Mouse (Mus musculus) neural tube, embryonic 13.5 days (tissue): Measurements from ENCODE around the gene Zfp827. TPM values are rescaled to one million over a fixed set of nuclear protein-coding genes. Genes with fewer than 3 reads are reported as not detected.
A peak's percentile ranks its signal among the peaks of the same experiment; 100 is the strongest.

Source experiments
- ATAC-seq: fragments of 200-750 bp; cut with Nextera tagmentation; 2 replicates; pipeline ENCODE4 v1.8.0; 2017; ENCODE audit warnings: low read depth, mild to moderate bottlenecking, moderate TSS enrichment, moderate library complexity
- H3K27ac ChIP-seq: fragments of 300-500 bp; sonication (generic); replicated peaks from 2 replicates; pipeline ENCODE4 v1.5.1; 2015; ENCODE audit warnings: moderate library complexity, mild to moderate bottlenecking, inconsistent platforms
- H3K27me3 ChIP-seq: fragments of 300-500 bp; sonication (generic); 2 replicates; pipeline ENCODE4 v1.6.1; 2015; ENCODE audit warnings: mild to moderate bottlenecking, inconsistent platforms
- H3K36me3 ChIP-seq: fragments of 300-500 bp; sonication (generic); 2 replicates; pipeline ENCODE4 v1.6.1; 2015; ENCODE audit warnings: mild to moderate bottlenecking, inconsistent platforms
- H3K4me1 ChIP-seq: fragments of 300-500 bp; sonication (generic); replicated peaks from 2 replicates; pipeline ENCODE4 v1.6.1; 2015; ENCODE audit warnings: inconsistent platforms
- H3K4me2 ChIP-seq: fragments of 300-500 bp; sonication (generic); 2 replicates; pipeline ENCODE4 v1.6.1; 2015; ENCODE audit warnings: inconsistent platforms, mild to moderate bottlenecking, moderate library complexity
- H3K4me3 ChIP-seq: fragments of 300-500 bp; sonication (generic); 2 replicates; pipeline ENCODE4 v1.5.1; 2015; ENCODE audit warnings: mild to moderate bottlenecking, inconsistent platforms
- H3K9ac ChIP-seq: fragments of 300-500 bp; sonication (generic); 2 replicates; pipeline ENCODE4 v1.6.1; 2015; ENCODE audit warnings: moderate library complexity, mild to moderate bottlenecking, inconsistent platforms
- H3K9me3 ChIP-seq: fragments of 300-500 bp; sonication (generic); 2 replicates; pipeline ENCODE4 v1.6.1; 2016; ENCODE audit warnings: inconsistent platforms
- WGBS: fragments of 180-500 bp; shearing (Covaris S2); methylation state at CpG from one replicate; pipeline ENCODE4 v1.1.7; 2015; 5-methylcytosine and 5-hydroxymethylcytosine counted together
- polyA plus RNA-seq: library from polyadenylated mRNA; unstranded; fragments of >200 nt; fragmentation: Nextera tagmentation; extraction: Ambion mirVana; gene quantifications from 2 replicates; pipeline ENCODE4 v1.2.1, GENCODE M21; 2015

Zfp827 gene
- polyA plus RNA-seq, 1 experiment from 2014 or later: 11.0 TPM

DNA sequence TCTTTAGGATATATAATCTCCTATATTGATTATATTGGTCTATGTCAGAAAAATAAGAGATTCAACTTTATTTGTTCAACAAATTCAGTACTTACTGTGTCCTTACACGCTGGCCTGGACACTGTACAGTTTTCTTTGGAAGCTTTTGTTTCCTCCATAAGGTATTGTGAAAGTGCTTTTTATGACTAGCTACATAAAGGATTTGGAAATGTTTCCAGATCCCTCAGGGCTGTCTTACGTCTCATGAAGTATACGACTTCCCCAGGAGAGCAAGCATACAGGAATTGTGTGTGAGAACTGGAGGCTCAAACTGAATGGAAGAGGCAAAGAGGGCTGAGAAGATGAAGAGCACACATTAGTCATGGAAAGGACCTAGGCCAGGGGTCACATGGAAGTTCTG, 45.1 kb downstream of the Zfp827 start:
- Histone ChIP-seq H3K4me1 (peaks cover 36% of the 10 kb centered on the region), H3K9ac (no peak overlapping the region), H3K9me3 (no peaks in the 10 kb centered on the region), H3K27me3 (no peaks in the 10 kb centered on the region), H3K4me2 (no peak overlapping the region), H3K36me3 (peaks cover 65% of the 10 kb centered on the region), H3K4me3 (no peak overlapping the region), H3K27ac (no peak overlapping the region)
- 51% methylated on average over 3 of the region's 3 CpGs for WGBS
- ATAC-seq: no peak

GRCm38 (mm10) chr8:79074986-79075385, 46.7 kb downstream of the Zfp827 start:
- Histone ChIP-seq H3K36me3 (peaks cover 56% of the 10 kb centered on the region), H3K4me3 (no peak overlapping the region), H3K9me3 (no peaks in the 10 kb centered on the region), H3K27me3 (no peaks in the 10 kb centered on the region), H3K4me2 (no peak overlapping the region), H3K9ac (no peak overlapping the region), H3K27ac (no peak overlapping the region), H3K4me1 (peaks cover 46% of the 10 kb centered on the region)
- 88% methylated on average over 9 of the region's 9 CpGs for WGBS
- ATAC-seq: no peak

DNA sequence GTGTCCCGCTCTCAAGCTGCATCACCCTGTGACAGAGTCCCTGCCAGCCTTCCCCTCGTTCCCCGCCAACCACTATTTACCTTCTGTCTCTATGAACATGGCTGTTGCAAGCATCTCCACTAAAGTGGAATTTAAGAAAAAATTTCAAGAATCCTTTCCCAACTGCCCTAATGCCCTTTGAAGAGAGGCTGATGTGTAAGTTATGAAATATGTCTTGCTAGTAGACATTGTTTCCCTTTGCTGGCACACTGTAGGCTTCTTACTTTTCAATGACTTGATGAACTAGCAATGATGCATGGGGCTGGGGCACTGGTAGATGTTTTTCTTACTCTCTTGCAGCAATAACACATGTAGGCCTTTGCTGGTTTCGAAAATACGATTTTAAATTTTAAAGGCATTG, 49.0 kb downstream of the Zfp827 start:
- H3K4me1 ChIP-seq: peaks cover 56% of the 10 kb centered on the region
- H3K4me3 ChIP-seq: no peak overlapping the region
- peaks cover 39% of the 10 kb centered on the region for H3K36me3 ChIP-seq
- H3K4me2 ChIP-seq: no peak overlapping the region
- no peaks in the 10 kb centered on the region for H3K27me3 ChIP-seq
- no peak overlapping the region for H3K9ac ChIP-seq
- ATAC-seq: no peak
- peak overlapping the region; percentile 83; the same call in 1 of the 2 replicates for H3K27ac ChIP-seq
- no peaks in the 10 kb centered on the region for H3K9me3 ChIP-seq
- WGBS: 86% methylated on average over 5 of the region's 5 CpGs

DNA sequence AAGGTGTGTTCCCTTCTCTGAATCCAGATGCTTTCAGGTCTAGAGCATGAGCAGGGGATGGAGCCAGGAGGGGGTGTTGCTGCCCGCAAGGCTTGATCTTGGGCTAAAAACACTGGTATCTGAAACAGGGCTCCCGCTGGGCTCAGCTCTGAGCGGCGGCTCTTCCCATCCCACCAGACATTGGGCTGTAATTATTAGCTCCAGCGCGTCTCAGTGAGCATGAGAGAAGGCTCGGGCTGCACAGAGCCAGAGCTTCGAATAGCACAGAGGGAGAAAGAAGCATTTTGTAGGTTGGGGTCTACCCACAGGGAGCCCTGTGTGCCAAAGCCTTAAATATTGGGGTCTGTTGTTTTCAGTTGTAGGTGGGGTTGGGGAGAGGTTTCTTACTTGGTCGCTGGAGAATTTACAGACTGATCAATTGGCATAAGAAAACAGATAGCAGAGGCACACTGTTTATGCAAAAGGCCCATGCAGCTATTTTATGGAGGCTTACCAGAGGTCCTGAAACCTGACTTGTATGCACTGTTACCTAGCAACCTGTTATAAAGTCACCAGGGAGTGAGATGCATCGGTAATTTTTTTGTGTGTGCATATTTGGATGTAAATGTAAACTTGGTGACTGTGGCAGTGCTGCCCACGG, 50.4 kb downstream of the Zfp827 start:
- peak; percentile 60 for ATAC-seq
- Histone ChIP-seq H3K36me3 (peaks cover 35% of the 10 kb centered on the region), H3K4me1 (peaks cover 58% of the 10 kb centered on the region), H3K27ac (peak overlapping the region; percentile 83), H3K27me3 (no peaks in the 10 kb centered on the region), H3K4me2 (peak overlapping the region; percentile 29), H3K9me3 (no peaks in the 10 kb centered on the region), H3K4me3 (no peak overlapping the region), H3K9ac (peak overlapping the region; percentile 51)
- 9% methylated on average over 11 of the region's 11 CpGs for WGBS

DNA sequence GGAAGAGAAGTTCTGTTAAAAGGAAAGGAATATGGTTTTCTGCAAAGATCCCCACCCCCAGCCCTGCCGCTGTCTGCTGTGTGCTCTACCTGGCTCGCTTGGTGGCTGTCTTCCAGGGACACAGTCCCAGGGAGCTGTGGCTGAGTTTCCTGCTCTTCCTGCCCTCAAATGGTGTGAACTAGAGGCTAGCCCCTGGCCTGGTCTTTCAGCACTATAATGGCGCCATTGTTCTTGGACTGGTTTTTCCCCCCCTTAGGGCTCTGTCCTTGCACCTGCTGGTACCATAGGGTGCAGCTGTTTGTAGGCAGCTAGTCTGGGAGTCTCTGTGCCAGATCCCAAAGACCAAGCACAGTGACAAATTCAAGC, 50.9 kb downstream of the Zfp827 start:
- peaks cover 60% of the 10 kb centered on the region for H3K4me1 ChIP-seq
- H3K4me3 ChIP-seq: no peak overlapping the region
- peak overlapping the region; percentile 83 for H3K27ac ChIP-seq
- no peaks in the 10 kb centered on the region for H3K9me3 ChIP-seq
- H3K4me2 ChIP-seq: peak overlapping the region; percentile 29
- H3K27me3 ChIP-seq: no peaks in the 10 kb centered on the region
- H3K36me3 ChIP-seq: peaks cover 35% of the 10 kb centered on the region
- peak; percentile 62 for ATAC-seq
- WGBS: 45% methylated on average over 3 of the region's 3 CpGs
- 0 out of 2 replicates have a peak overlapping the region, but pooled peaks have one; percentile 23 for H3K9ac ChIP-seq

- H3K4me2 ChIP-seq: no peak overlapping the region
- H3K9me3 ChIP-seq: no peaks in the 10 kb centered on the region
- ATAC-seq: no peak
- peak overlapping the region; percentile 83 for H3K27ac ChIP-seq
- WGBS: 81% methylated on average over 6 of the region's 6 CpGs
- no peak overlapping the region for H3K9ac ChIP-seq
- H3K36me3 ChIP-seq: peaks cover 27% of the 10 kb centered on the region
- peaks cover 60% of the 10 kb centered on the region for H3K4me1 ChIP-seq
- no peak overlapping the region for H3K4me3 ChIP-seq
- H3K27me3 ChIP-seq: no peaks in the 10 kb centered on the region
Observed at GRCm38 (mm10) chr8:79080096-79080739, 52.0 kb downstream of the Zfp827 start.

DNA sequence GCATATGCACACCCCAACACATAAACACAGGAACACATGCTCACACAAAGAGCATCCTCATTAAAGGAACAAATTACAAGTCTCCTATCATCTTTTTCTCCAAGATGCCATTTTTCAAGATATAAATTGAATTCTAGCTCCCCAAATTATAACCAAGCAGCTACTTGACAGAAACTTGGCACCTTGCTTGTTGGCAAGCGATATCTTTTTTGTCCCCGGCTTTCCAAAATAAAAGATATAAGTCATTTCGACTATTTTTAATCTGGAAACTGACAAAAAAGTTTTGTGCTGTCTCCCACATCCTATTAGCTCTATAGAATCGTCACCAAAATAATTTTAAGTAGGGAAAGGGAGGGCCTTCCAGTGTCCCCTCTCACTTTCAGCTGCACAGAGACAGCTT, 53.1 kb downstream of the Zfp827 start:
- Histone ChIP-seq H3K9ac (no peak overlapping the region), H3K4me1 (peaks cover 60% of the 10 kb centered on the region), H3K27ac (peak overlapping the region; percentile 49; the same call in 1 of the 2 replicates), H3K4me2 (no peak overlapping the region), H3K36me3 (peaks cover 17% of the 10 kb centered on the region), H3K4me3 (no peak overlapping the region), H3K9me3 (no peaks in the 10 kb centered on the region), H3K27me3 (no peaks in the 10 kb centered on the region)
- ATAC-seq: no peak
- WGBS: 92% methylated on average over 4 of the region's 4 CpGs

DNA sequence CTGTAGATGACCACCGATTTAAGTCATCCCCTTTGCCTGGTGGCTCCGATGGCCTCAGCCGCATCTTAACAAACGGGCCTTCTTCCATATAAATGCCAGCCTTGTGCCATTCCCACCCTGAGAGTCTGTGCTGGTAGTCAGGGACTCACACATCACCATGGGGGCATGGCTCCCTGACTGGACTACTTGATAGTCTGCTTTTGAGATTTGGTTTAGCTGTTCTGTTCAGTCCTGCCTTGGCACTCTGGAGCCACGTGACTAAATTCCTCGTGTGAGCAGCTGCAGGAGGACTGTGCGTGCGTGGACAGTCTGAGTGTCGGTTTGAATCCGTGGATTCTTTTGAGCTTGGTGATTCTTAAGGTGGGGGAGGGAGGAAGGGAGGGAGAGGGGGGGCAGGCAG, 53.7 kb downstream of the Zfp827 start:
- Histone ChIP-seq H3K36me3 (peaks cover 17% of the 10 kb centered on the region), H3K4me2 (no peak overlapping the region), H3K27me3 (no peaks in the 10 kb centered on the region), H3K9ac (no peak overlapping the region), H3K9me3 (no peaks in the 10 kb centered on the region), H3K27ac (no peak overlapping the region), H3K4me1 (peaks cover 60% of the 10 kb centered on the region), H3K4me3 (no peak overlapping the region)
- ATAC-seq: peak; percentile 12; the same call in 1 of the 2 replicates
- WGBS: 76% methylated on average over 10 of the region's 10 CpGs

DNA sequence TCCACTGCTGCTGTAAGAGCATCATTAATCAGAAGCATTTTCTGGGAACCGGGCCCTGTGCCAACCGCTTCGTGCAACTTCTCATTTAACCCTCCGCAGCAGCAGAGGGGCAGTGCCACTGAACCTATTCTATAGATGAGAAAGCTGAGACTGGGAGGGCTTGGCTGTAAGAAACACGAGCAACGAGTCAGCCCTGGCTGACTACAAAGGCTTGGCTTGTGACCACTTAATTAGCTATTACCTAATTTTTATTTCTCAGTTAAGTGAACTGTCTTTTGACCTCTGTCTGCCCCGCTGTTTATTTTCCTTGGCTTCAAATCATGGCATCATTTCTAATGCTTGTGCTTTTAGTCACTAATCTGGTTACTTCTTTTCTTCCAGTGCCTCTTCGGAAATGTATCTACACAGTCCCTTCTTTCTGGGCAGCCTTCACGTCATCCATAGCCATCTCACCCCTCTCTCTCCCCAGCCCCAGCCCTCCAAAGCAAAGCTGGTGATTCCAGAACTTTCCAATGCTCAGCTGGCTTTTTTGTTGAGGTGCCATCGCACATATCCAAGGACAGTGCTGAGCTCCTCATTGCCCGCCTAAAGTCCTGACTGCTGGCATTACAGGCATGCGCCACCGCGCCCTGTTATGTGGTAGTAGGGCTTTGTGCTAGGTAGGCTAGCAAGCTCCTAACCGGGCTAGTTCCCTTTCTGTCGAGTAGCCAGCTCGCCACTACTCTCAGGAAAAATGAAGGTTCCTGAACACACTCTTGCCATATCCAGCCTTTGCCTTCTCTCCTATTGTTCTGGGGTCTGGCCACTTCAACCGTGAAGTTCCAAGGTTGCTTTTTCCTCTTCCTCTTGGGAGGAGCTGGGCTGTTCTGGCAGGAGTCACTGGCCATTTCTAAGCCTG, 55.5 kb downstream of the Zfp827 start:
- Histone ChIP-seq H3K4me3 (no peak overlapping the region), H3K36me3 (peaks cover 22% of the 10 kb centered on the region), H3K4me2 (no peak overlapping the region), H3K27me3 (no peaks in the 10 kb centered on the region), H3K4me1 (peaks cover 43% of the 10 kb centered on the region), H3K9ac (no peak overlapping the region), H3K9me3 (no peaks in the 10 kb centered on the region), H3K27ac (peak overlapping the region; percentile 9; the same call in 1 of the 2 replicates)
- 72% methylated on average over 18 of the region's 18 CpGs for WGBS
- ATAC-seq: no peak

GRCm38 (mm10) chr8:79084359-79084820, 56.2 kb downstream of the Zfp827 start:
- no peak for ATAC-seq
- H3K4me3 ChIP-seq: no peak overlapping the region
- H3K27me3 ChIP-seq: no peaks in the 10 kb centered on the region
- no peak overlapping the region for H3K27ac ChIP-seq
- peaks cover 28% of the 10 kb centered on the region for H3K36me3 ChIP-seq
- H3K9me3 ChIP-seq: no peaks in the 10 kb centered on the region
- no peak overlapping the region for H3K9ac ChIP-seq
- no peak overlapping the region for H3K4me2 ChIP-seq
- 86% methylated on average over 3 of the region's 3 CpGs for WGBS
- H3K4me1 ChIP-seq: peaks cover 37% of the 10 kb centered on the region

DNA sequence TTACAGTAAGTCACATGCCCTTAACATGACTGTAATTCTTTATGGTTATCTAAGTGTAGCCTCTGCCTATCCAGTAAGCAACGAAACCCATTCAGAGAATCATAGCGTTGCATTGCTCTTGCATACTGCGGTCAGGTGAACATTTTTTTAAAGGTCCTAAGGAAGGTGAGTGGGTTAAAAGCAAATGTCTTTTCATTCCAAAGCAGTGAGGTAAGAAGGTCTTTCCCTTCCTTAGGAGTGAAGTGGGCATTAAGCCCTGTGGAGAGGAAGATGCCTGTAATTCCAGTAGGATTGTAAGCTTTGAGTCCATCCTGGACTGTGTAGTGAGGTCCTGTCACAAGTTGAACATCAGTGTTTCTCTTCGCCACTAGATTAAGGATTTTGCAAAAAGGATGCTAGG, 66.2 kb downstream of the Zfp827 start:
- ATAC-seq: no peak
- WGBS: 95% methylated on average over 4 of the region's 4 CpGs

GRCm38 (mm10) chr8:79095162-79095561, 66.9 kb downstream of the Zfp827 start:
- Histone ChIP-seq H3K36me3 (peaks cover 12% of the 10 kb centered on the region), H3K9ac (no peak overlapping the region), H3K4me2 (no peak overlapping the region), H3K27me3 (no peaks in the 10 kb centered on the region), H3K9me3 (no peaks in the 10 kb centered on the region), H3K27ac (no peak overlapping the region), H3K4me1 (peaks cover 10% of the 10 kb centered on the region; the same call in 1 of the 2 replicates), H3K4me3 (no peak overlapping the region)
- ATAC-seq: no peak
- 93% methylated on average over 7 of the region's 7 CpGs for WGBS

More for the DNA sequence above, 66.2 kb downstream of the Zfp827 start:
- Histone ChIP-seq H3K27ac (no peak overlapping the region), H3K9me3 (no peaks in the 10 kb centered on the region), H3K4me1 (peaks cover 10% of the 10 kb centered on the region; the same call in 1 of the 2 replicates), H3K4me3 (no peak overlapping the region), H3K4me2 (no peak overlapping the region), H3K9ac (no peak overlapping the region), H3K36me3 (peaks cover 15% of the 10 kb centered on the region), H3K27me3 (no peaks in the 10 kb centered on the region)
